Mouse (Mus musculus): ENCODE data around the gene C1qa. TPM values are rescaled to one million over a fixed set of nuclear protein-coding genes. Genes with fewer than 3 reads are reported as not detected.

Gene C1qa
- polyA plus RNA-seq, 1 experiment from 2014 or later, result 75.9 TPM

DNA sequence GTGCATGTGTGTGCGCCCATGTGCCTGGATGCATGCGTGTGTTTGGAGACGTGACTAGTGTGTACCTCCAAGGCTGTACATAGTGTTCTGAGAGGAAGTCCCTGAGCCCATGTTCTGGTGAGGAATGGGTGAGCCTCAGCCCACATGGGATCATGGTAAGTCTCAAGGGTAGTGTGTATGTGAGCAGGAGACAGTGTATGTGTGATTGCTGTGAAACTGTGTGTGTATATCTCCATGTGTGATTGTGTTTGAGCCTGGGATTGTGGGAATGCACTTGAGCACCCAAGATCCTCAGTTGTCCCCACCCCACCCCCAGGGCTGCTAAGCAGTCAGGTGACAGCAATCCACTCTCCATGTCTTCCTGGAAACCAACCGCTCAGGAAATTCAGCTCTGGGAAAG is 3.8 kb downstream of the C1qa start:
- no peak; the same call in 1 of the 2 replicates for ATAC-seq (ENCODE audit: low read depth)
- Histone ChIP-seq H3K27ac (ENCODE audit: low read length) (no peak overlapping the region), H3K9ac (ENCODE audit: low read depth, low read length) (no peak overlapping the region), H3K4me3 (ENCODE audit: low read depth, low read length) (no peak overlapping the region), H3K27me3 (ENCODE audit: control insufficient read depth, insufficient read depth, low read depth, low read length) (peaks cover 19% of the 10 kb centered on the region), H3K9me3 (replicated peaks; ENCODE audit: control insufficient read depth, low read length) (no peaks in the 10 kb centered on the region), H3K36me3 (ENCODE audit: control insufficient read depth, insufficient read depth) (no peaks in the 10 kb centered on the region), H3K4me1 (ENCODE audit: control insufficient read depth, low read depth, low read length) (no peaks in the 10 kb centered on the region), H3K4me2 (ENCODE audit: low read depth, low read length) (no peak overlapping the region)
- 48% methylated on average over 4 of the region's 4 CpGs for WGBS (ENCODE audit: insufficient replicate concordance)

DNA sequence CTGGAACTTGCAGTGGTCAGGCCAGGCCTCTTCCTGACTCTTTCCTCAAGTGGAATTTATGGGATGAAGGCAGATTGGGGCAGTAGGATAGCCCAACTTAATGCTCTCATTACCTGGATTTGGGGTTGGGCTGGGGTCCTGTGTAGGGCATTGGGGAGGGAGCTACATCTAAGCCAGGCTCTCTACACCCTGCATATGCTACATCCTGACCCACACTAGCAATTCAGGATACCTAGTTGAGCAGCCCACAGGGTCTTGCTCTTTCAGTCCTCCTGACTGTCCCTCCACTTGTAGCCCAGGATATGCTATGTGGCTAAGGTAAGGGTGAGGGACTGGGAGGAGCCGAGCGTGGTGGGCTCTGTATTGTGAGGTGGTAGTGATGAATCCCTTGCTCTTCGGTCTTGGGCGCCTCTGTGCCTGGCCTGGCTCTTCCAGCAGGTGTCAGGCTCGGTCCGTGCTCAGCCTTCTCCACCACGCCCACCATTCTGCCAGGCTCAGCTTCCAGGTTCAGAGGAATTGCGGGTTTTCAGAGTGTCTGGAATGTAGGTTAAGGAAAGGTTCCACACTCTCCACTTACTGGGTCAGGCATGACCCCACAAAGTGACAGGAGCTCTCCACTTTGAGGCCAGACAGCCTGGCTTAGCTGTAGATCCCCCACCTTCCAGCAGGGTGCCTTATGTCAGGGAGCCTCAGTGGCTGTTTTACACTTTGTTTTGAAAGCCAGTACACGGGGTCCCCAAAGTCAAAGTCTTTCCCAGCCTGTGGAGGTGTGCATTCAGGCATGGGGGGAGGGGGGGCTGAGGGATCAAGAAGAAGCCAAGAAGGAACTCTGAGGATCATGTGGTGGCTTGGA is 4.7 kb downstream of the C1qa start:
- Histone ChIP-seq H3K27ac (ENCODE audit: low read length) (no peak overlapping the region), H3K4me2 (ENCODE audit: low read depth, low read length) (no peak overlapping the region), H3K36me3 (ENCODE audit: control insufficient read depth, insufficient read depth) (no peaks in the 10 kb centered on the region), H3K9ac (ENCODE audit: low read depth, low read length) (no peak overlapping the region), H3K9me3 (replicated peaks; ENCODE audit: control insufficient read depth, low read length) (no peaks in the 10 kb centered on the region), H3K27me3 (ENCODE audit: control insufficient read depth, insufficient read depth, low read depth, low read length) (peaks cover 19% of the 10 kb centered on the region), H3K4me3 (ENCODE audit: low read depth, low read length) (no peak overlapping the region), H3K4me1 (ENCODE audit: control insufficient read depth, low read depth, low read length) (no peaks in the 10 kb centered on the region)
- 5% methylated on average over 9 of the region's 9 CpGs for WGBS (ENCODE audit: insufficient replicate concordance)
- ATAC-seq (ENCODE audit: low read depth), result no peak

DNA sequence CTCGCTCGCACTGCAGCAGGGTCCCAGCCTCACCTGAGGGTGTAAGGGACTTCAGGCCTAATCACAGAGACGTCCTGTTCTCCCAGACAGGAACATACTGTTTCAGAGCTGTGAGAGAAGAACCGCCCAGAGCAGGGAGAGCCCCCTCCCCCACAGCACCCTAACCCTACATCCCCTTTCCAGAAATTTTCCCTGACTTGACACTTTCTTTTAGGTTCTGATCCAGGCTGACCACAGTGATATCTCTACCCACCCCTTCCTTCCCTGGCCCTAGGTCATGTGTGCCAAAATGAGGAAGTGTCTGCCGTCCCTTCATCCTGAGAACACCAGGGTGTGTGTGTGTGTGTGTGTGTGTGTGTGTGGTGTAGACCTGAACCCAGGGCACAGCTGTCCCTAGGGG is 5.8 kb downstream of the C1qa start, which contains the start of gene C1qc:
Gene C1qc (minus strand): TSS at position 255 of the 400 bp plus-strand sequence.
- Histone ChIP-seq H3K4me1 (ENCODE audit: control insufficient read depth, low read depth, low read length) (no peaks in the 10 kb centered on the region), H3K9me3 (replicated peaks; ENCODE audit: control insufficient read depth, low read length) (no peaks in the 10 kb centered on the region), H3K27ac (ENCODE audit: low read length) (no peak within 1 kb of the TSS), H3K27me3 (ENCODE audit: control insufficient read depth, insufficient read depth, low read depth, low read length) (peaks cover 19% of the 10 kb centered on the region), H3K4me3 (ENCODE audit: low read depth, low read length) (0 out of 2 replicates have a peak within 1 kb of the TSS, but pooled peaks have one; percentile 7), H3K36me3 (ENCODE audit: control insufficient read depth, insufficient read depth) (no peaks in the 10 kb centered on the region), H3K4me2 (ENCODE audit: low read depth, low read length) (no peak within 1 kb of the TSS), H3K9ac (ENCODE audit: low read depth, low read length) (no peak within 1 kb of the TSS)
- peak; percentile 37 for ATAC-seq (ENCODE audit: low read depth)
- 18% methylated on average over 5 of the region's 5 CpGs for WGBS (ENCODE audit: insufficient replicate concordance)

DNA sequence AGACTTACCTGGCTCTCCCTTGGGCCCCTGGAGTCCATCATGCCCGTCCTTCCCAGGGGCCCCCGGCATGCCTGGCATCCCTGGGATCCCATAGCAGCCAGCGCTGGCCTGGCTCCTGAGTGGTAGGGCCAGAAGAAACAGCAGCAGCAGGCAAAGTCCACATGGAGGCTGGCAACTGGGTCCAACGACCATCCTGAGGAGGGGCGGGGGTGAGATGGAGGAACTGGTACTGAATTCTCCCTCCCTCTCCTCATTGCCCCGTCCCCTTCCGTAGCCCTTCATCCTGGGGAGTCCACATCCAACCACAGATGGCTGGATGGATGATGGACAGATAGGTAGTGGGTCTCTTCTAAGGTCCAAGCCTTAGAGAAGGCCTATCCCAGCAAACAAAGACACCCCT is 6.2 kb downstream of the C1qa start:
- no peaks in the 10 kb centered on the region for H3K36me3 ChIP-seq (ENCODE audit: control insufficient read depth, insufficient read depth)
- no peaks in the 10 kb centered on the region for H3K4me1 ChIP-seq (ENCODE audit: control insufficient read depth, low read depth, low read length)
- no peak overlapping the region for H3K27ac ChIP-seq (ENCODE audit: low read length)
- 39% methylated on average over 7 of the region's 7 CpGs for WGBS (ENCODE audit: insufficient replicate concordance)
- ATAC-seq (ENCODE audit: low read depth), result no peak
- H3K4me2 ChIP-seq (ENCODE audit: low read depth, low read length), result no peak overlapping the region
- no peak overlapping the region for H3K9ac ChIP-seq (ENCODE audit: low read depth, low read length)
- 0 out of 2 replicates have a peak overlapping the region, but pooled peaks have one; percentile 7 for H3K4me3 ChIP-seq (ENCODE audit: low read depth, low read length)
- H3K27me3 ChIP-seq (ENCODE audit: control insufficient read depth, insufficient read depth, low read depth, low read length), result peaks cover 19% of the 10 kb centered on the region
- no peaks in the 10 kb centered on the region for H3K9me3 ChIP-seq (replicated peaks; ENCODE audit: control insufficient read depth, low read length)

DNA sequence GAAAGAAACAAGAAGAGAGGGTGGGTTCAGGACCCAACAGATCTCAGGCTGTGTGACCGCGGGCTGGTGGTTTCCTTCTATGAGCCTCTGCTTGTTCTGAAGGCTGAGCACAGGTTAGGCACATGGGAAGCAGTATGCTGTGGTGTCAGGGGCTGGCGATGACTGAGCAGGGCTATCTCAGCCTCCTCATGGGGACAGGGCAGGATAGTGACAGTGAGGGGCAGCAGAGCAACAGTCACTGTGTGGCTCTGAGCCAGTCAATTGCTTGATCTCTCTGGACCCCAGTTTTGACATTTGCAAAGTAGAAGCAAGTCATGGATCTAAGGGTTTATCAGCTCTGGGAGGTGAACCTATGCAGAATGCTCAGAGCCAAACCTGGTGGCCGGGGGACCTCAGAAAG is 7.5 kb downstream of the C1qa start:
- H3K9ac ChIP-seq (ENCODE audit: low read depth, low read length), result no peak overlapping the region
- no peaks in the 10 kb centered on the region for H3K4me1 ChIP-seq (ENCODE audit: control insufficient read depth, low read depth, low read length)
- H3K27me3 ChIP-seq (ENCODE audit: control insufficient read depth, insufficient read depth, low read depth, low read length), result peaks cover 10% of the 10 kb centered on the region
- WGBS (ENCODE audit: insufficient replicate concordance), result 61% methylated on average over 4 of the region's 4 CpGs
- H3K4me2 ChIP-seq (ENCODE audit: low read depth, low read length), result no peak overlapping the region
- H3K4me3 ChIP-seq (ENCODE audit: low read depth, low read length), result no peak overlapping the region
- no peaks in the 10 kb centered on the region for H3K36me3 ChIP-seq (ENCODE audit: control insufficient read depth, insufficient read depth)
- no peaks in the 10 kb centered on the region for H3K9me3 ChIP-seq (replicated peaks; ENCODE audit: control insufficient read depth, low read length)
- ATAC-seq (ENCODE audit: low read depth), result no peak
- H3K27ac ChIP-seq (ENCODE audit: low read length), result no peak overlapping the region

DNA sequence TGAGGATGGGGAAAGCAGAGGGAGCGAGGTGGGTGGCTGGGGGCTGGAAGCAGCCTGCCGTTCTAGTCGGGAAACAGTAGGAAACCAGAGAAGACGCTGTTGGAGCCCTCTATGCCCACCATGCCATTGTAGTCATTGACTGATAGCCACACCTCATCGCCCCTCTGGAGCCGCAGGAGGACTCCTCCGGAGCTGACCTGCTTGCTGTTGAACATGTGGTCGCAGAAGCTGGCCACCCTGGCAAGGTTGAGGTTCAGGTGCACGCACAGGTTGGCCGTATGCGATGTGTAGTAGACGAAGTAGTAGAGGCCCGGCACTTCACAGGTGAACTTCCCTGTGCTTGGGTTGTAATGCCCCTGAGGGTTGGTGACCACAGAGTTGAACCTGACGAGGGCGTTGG is 8.6 kb downstream of the C1qa start:
- no peak overlapping the region for H3K4me3 ChIP-seq (ENCODE audit: low read depth, low read length)
- H3K27me3 ChIP-seq (ENCODE audit: control insufficient read depth, insufficient read depth, low read depth, low read length), result peaks cover 6% of the 10 kb centered on the region; the same call in 1 of the 2 replicates
- no peaks in the 10 kb centered on the region for H3K9me3 ChIP-seq (replicated peaks; ENCODE audit: control insufficient read depth, low read length)
- 71% methylated on average over 15 of the region's 15 CpGs for WGBS (ENCODE audit: insufficient replicate concordance)
- H3K4me1 ChIP-seq (ENCODE audit: control insufficient read depth, low read depth, low read length), result no peaks in the 10 kb centered on the region
- H3K36me3 ChIP-seq (ENCODE audit: control insufficient read depth, insufficient read depth), result no peaks in the 10 kb centered on the region
- no peak overlapping the region for H3K9ac ChIP-seq (ENCODE audit: low read depth, low read length)
- ATAC-seq (ENCODE audit: low read depth), result no peak
- H3K27ac ChIP-seq (ENCODE audit: low read length), result no peak overlapping the region
- no peak overlapping the region for H3K4me2 ChIP-seq (ENCODE audit: low read depth, low read length)

DNA sequence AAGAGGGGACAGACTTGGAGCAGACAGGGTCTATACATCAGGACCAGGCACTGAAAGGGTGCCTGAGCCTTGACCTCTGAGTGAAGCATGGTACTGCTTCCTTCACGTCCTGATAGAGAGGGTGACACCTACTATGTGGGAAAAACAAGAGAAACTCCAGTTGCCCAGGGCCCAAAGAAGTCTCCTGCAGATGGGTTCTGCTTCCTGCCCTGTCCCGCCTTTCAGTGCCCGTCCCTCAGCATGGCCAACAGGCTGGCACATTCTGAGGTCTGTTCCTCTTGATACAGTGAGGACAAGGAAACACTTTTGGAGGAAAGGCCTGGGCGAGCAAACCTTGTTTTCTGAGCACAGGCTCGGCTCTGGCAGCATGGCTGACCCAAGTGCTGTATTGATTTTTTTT is 10.9 kb downstream of the C1qa start:
- no peak for ATAC-seq (ENCODE audit: low read depth)
- 43% methylated on average over 5 of the region's 5 CpGs for WGBS (ENCODE audit: insufficient replicate concordance)
- Histone ChIP-seq H3K4me1 (ENCODE audit: control insufficient read depth, low read depth, low read length) (no peaks in the 10 kb centered on the region), H3K9ac (ENCODE audit: low read depth, low read length) (no peak overlapping the region), H3K4me2 (ENCODE audit: low read depth, low read length) (no peak overlapping the region), H3K4me3 (ENCODE audit: low read depth, low read length) (no peak overlapping the region), H3K27me3 (ENCODE audit: control insufficient read depth, insufficient read depth, low read depth, low read length) (no peaks in the 10 kb centered on the region), H3K27ac (ENCODE audit: low read length) (no peak overlapping the region), H3K9me3 (replicated peaks; ENCODE audit: control insufficient read depth, low read length) (no peaks in the 10 kb centered on the region), H3K36me3 (ENCODE audit: control insufficient read depth, insufficient read depth) (no peaks in the 10 kb centered on the region)

DNA sequence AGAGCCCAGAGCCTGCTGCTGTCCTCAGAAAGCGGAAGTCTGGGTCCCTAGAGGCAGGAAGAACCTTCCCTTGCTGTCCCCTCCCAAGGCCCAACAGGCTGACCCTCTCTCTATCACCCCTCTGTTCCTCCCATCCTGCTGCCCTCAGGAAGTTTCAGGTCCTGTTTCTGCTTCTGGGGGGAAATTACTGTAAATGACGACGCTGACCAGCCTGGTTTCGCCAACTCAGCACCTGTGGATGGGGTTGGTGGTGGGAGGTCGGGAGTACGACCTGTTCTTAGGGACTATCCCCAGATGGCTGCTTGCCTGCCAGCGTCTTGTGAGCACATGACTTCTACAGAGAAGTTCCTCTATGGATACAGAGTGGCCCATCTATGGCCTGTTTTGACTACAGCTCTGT is 12.5 kb downstream of the C1qa start, which contains the start of gene C1qb:
Gene C1qb (minus strand): TSS at position 87 of the 400 bp plus-strand sequence.
- Histone ChIP-seq H3K4me2 (ENCODE audit: low read depth, low read length) (no peak within 1 kb of the TSS), H3K9ac (ENCODE audit: low read depth, low read length) (no peak within 1 kb of the TSS), H3K4me3 (ENCODE audit: low read depth, low read length) (no peak within 1 kb of the TSS; the same call in 1 of the 2 replicates), H3K36me3 (ENCODE audit: control insufficient read depth, insufficient read depth) (no peaks in the 10 kb centered on the region), H3K9me3 (replicated peaks; ENCODE audit: control insufficient read depth, low read length) (no peaks in the 10 kb centered on the region), H3K4me1 (ENCODE audit: control insufficient read depth, low read depth, low read length) (no peaks in the 10 kb centered on the region), H3K27me3 (ENCODE audit: control insufficient read depth, insufficient read depth, low read depth, low read length) (no peaks in the 10 kb centered on the region), H3K27ac (ENCODE audit: low read length) (no peak within 1 kb of the TSS)
- ATAC-seq (ENCODE audit: low read depth), result peak; percentile 41; the same call in 1 of the 2 replicates
- WGBS (ENCODE audit: insufficient replicate concordance), result 29% methylated on average over 7 of the region's 7 CpGs

DNA sequence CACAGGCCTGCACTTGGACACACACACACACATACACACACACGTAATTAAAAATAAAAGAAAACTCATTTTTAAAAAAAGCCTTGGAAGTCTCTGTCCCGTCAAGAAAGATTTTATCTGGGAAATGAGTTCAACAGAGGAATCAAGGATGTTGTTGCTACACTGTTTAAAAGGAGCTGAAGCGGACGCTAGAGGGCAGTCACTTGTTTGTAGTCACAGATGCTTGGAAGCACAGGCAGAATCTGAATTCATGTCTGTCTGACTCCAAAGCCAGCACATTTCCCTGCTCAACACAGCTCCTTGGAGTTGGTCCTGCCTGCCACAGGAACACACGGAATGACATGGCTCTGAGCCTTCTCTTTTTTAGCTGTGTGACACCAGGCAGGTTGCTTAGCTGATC is 20.0 kb downstream of the C1qa start:
- no peak for ATAC-seq (ENCODE audit: low read depth)
- H3K9me3 ChIP-seq (replicated peaks; ENCODE audit: control insufficient read depth, low read length), result no peaks in the 10 kb centered on the region
- no peak overlapping the region for H3K4me2 ChIP-seq (ENCODE audit: low read depth, low read length)
- 17% methylated on average over 5 of the region's 5 CpGs for WGBS (ENCODE audit: insufficient replicate concordance)
- no peaks in the 10 kb centered on the region for H3K4me1 ChIP-seq (ENCODE audit: control insufficient read depth, low read depth, low read length)
- no peaks in the 10 kb centered on the region for H3K27me3 ChIP-seq (ENCODE audit: control insufficient read depth, insufficient read depth, low read depth, low read length)
- no peaks in the 10 kb centered on the region for H3K36me3 ChIP-seq (ENCODE audit: control insufficient read depth, insufficient read depth)
- no peak overlapping the region for H3K4me3 ChIP-seq (ENCODE audit: low read depth, low read length)
- no peak overlapping the region for H3K9ac ChIP-seq (ENCODE audit: low read depth, low read length)
- no peak overlapping the region for H3K27ac ChIP-seq (ENCODE audit: low read length)

All from liver, embryonic 16.5 days (tissue).